Mouse (Mus musculus): ENCODE measurements around the gene Trpm7.

DNA sequence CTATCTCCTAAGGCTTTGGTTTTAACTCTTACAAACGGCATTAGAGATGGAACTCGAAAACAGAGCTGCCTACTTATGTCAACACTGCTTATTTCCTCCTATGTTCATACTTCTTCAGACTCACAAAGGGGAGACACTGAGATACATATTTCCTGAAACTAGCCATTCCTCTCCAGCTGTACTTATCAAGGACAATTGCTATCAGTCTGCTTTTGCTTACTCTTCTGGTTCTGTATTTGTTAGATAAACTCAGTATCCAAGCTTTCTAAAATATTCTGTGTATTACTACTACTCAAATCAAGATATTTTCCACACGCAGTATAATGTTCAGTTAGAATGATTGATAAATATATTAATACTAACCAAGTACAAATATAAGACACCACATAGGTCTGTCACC lies 74.0 kb downstream of the Trpm7 start:
- TF ChIP-seq CTCF (IDR thresholded peaks at IDR 0.05; ENCODE audit: low read depth) (no peak), EP300 (IDR thresholded peaks at IDR 0.05; ENCODE audit: low read depth) (no peak)

Data from liver, postnatal 0 days (tissue).